Mouse (Mus musculus) kidney, postnatal 36 days (tissue): ENCODE measurements at regions not wholly inside any gene's neighbourhood (a gene's known extent, or its start where the extent isn't known, plus 50 kb on each side); places are given as distances from the start of the nearest gene placed in this dataset.
A peak's percentile ranks its signal among the peaks of the same experiment; 100 is the strongest.
"Not testable (repeated sequence)": the region's sequence is repeated elsewhere in the genome, so short reads cannot be mapped to it uniquely, and the experiment has no call there.

Source experiments
- DNase-seq, 2 experiments: peaks; one replicate each; pipeline ENCODE4 v3.0.0; 2021 to 2022; ENCODE audit warnings: mixed read lengths in 2 of 2

DNA sequence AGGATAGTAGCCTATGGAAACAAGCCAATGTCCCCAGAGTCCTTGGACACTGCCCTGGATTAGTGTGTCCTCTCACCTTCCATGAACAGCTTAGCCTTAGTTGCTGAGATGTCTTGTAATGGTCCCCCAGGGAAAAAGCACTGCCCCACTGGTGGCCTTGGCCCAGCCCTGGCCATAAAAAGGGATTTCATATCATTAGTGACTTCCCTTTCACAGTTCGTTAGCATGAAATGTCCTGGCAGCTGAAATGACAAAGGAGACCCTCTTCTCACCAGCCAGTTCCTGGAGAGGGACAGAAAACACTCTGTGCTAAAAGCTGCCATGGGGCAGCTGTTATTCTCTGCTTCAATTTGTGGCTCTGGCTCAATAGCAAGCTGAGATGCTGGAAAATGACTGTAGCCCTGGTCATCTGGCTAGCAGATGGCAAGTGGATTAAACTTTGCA, 110.6 kb upstream of the Rmdn2 start:
- DNase-seq = no peak

GRCm38 (mm10) chr17:79501926-79502325, 109.7 kb upstream of the Rmdn2 start:
- DNase-seq = no peak

- DNase-seq = no peak
Measured at GRCm38 (mm10) chr17:79503037-79503436, 108.6 kb upstream of the Rmdn2 start.

- DNase-seq = no peak
Measured at GRCm38 (mm10) chr17:79504209-79504608, 107.5 kb upstream of the Rmdn2 start.

GRCm38 (mm10) chr17:79505565-79505964, 106.1 kb upstream of the Rmdn2 start:
- no peak for DNase-seq

DNA sequence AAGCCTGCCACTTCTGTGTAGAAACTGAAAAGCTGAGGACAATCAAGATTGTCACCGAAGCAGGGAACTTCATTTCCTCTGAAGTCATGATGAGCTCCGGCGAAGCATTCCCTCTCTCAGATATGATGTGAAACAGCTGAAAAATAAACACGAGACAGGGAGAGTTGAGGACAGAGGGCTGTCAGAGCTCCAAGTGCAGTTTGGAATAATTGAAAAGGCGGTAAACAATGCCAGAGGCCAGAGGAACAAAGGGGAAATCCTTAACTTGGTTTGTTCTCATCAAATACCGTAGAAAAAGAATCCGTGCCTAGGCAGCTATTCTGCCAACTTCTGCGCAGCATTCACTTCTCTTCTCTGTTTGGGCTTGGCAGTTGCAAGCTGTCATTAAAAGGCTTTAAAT, 102.4 kb upstream of the Rmdn2 start:
- DNase-seq = peak; percentile 11 to 15

DNA sequence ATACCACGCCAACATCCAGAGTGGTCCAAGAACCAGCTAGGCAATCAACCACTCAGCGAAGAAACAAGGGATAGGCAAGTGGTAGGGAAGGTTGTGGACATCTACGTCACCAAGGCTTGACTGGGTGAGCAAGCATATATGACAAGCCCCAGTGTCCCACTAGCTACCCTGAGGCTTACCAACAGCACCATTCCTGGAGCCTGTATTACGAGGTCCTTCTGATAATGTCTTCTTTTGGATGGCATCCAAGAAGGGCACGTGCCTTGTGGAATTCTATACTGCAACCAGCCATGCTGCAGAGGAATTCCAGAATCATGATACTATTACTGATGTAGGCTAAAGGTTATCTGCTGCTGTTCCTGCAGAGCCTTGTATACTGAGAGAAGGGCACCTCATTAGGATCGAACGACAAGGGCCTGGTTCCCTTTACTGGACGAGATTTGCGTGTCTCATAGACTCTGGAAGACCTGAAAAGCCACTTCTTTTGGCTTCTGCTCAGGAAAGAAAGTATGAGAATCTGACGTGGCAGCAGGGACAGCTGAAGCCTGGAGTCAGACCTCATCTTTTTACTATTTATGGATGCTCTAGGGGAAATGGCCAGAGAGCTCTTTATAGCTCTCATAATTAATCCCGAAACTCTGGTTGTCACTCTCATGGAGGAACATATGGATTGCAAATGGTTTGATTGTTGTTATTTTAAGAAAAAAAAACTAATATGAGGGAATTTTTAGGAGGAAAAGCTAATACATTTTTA, 101.5 kb upstream of the Rmdn2 start:
- DNase-seq = no peak

- no peak for DNase-seq
Measured at GRCm38 (mm10) chr17:79511218-79511617, 100.4 kb upstream of the Rmdn2 start.

DNA sequence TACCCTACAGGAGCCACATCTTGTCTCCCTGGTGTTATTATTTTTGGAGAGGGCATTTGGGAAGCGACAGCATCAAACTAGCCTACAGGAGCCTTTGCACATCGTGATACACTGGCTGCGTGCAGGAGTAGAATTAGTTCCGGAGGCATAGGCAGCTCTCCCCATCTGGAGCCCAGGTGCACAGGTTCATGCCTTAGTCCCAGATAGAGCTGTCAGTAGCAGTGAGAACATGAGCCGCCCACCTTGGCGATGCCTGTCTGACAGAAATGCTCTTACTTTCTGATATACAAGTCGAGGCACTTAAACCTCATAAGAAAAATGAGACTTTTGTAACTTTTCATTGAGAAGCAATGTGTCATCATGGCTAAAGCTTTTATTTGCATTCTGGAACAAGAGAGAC, 97.6 kb upstream of the Rmdn2 start:
- DNase-seq = no peak

- DNase-seq = peak; percentile 25 to 57
Measured at GRCm38 (mm10) chr17:79518185-79518584, 93.5 kb upstream of the Rmdn2 start.

GRCm38 (mm10) chr17:79518696-79519095, 93.0 kb upstream of the Rmdn2 start:
- DNase-seq = no peak

- DNase-seq = no peak
Measured at GRCm38 (mm10) chr17:79519356-79519755, 92.3 kb upstream of the Rmdn2 start.

DNA sequence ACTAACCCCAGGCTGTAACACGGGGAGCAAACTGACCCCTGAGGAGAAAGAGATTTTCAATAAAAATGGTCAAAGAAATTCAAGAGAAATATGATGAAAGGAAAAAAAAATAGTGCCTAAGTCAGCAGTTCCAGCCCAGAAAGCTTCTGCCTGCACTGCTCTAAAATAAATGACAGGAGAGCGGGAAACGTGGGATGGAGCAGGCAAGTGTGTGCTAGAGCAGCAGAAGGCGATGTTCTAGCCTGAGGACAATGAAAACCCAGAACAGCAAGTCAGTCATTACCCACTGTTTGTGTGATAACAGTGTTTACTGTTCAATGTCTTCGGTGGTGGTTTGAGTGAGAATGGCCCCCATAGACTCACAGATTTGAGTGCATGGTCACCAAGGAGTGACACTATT, 91.4 kb upstream of the Rmdn2 start:
- DNase-seq = no peak

DNA sequence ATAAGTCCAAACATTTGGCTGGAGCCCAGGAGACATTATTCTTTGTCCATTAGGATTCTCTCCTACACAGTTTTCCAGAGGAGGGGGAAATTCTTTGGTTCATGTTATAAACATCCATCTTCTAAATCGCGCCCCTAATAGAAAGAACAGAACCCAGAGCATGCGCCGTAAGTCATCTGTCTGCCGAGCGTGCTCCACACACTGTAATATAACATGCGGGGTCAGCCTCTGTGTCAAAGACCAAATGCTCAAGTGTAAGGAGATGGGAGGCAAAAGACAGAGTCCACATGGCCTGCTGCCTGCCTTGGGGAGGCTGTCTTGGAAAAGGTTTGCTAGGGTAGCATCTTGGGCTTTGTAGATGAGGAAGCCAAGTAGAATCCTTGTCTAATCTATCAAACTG, 90.0 kb upstream of the Rmdn2 start:
- no peak for DNase-seq

DNA sequence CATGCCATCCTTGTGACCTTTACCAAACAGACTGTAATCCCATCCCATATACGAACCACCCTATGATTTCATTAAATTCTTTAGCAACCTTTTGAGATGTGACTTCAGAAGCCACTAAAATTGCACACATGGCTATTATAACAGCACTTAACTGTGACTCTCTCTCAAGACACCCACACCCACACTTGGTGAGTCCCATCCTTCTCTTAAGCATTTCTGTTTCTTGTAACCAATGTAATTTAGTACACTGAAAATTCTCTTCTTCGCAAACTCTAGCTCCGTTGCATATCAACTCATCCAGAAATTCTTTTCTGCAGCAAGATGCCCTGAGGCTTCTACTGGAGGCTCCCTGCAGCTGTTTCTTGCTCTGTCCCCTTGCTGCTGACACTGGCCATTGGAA, 88.4 kb upstream of the Rmdn2 start:
- DNase-seq = no peak

GRCm38 (mm10) chr17:79527391-79527790, 84.3 kb upstream of the Rmdn2 start:
- no peak for DNase-seq

GRCm38 (mm10) chr17:79536549-79536948, 75.1 kb upstream of the Rmdn2 start:
- DNase-seq = no peak

GRCm38 (mm10) chr17:79538789-79539188, 72.9 kb upstream of the Rmdn2 start:
- no peak for DNase-seq

- DNase-seq = no peak
Measured at GRCm38 (mm10) chr17:79540038-79540437, 71.6 kb upstream of the Rmdn2 start.

- DNase-seq = no peak
Measured at GRCm38 (mm10) chr17:79540511-79540910, 71.2 kb upstream of the Rmdn2 start.

- peak; percentile 68 to 71 for DNase-seq
Measured at GRCm38 (mm10) chr17:79543907-79544522, 67.6 kb upstream of the Rmdn2 start.

DNA sequence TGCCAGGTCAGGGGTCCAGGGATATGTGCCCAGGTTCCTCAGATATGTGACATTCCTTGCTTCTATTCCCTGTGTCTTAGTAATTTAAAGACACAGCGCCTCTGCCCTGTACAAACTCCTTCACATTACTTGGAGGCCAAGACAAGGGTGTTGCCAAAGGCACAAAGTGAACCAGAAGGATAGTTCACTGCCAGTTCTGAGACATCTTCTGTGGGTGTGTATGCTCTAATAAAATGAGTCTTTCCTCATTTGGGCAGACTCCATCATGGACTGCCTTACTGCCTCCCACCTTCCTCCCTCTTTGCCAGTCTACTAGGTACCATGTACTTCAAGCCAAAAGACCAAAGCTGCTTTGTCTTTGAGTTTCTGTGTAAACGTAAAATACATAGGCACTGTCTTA, 65.8 kb upstream of the Rmdn2 start:
- DNase-seq = no peak

GRCm38 (mm10) chr17:79547075-79547474, 64.6 kb upstream of the Rmdn2 start:
- DNase-seq = no peak

DNA sequence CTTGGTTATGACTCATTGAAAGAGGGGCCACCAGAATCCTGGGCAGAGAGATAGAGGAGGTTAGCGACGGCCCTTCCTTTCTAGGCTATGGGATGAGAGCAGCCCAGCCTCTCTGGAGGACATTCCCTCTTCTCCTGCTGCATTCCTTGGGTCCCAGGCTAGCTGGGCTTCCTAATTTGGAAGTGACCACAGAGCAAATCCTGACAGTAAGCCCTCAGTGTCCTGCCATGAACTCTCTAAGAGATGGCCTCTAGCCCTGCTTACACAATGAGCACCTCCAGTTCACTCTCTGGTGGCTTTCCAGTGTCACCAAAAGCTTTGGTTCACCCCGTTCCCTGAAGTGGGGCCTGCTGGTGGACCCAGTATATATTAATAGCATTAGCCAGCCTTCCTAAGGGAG, 64.1 kb upstream of the Rmdn2 start:
- peak; percentile 13 to 35 for DNase-seq

GRCm38 (mm10) chr17:79550409-79550808, 61.3 kb upstream of the Rmdn2 start:
- not testable (repeated sequence) for DNase-seq
